Mouse (Mus musculus) forebrain, embryonic 15.5 days (tissue): ENCODE measurements around the gene Cald1. TPM values are rescaled to one million over a fixed set of nuclear protein-coding genes. Genes with fewer than 3 reads are reported as not detected.

Source experiments
- ATAC-seq: fragments of 200-750 bp; cut with Nextera tagmentation; replicated peaks from 2 replicates; pipeline ENCODE4 v1.8.0; 2017; ENCODE audit warnings: mild to moderate bottlenecking, moderate TSS enrichment, moderate library complexity
- H3K27ac ChIP-seq: fragments of 300-500 bp; sonication (generic); replicated peaks from 2 replicates; pipeline ENCODE4 v1.5.1; 2015; ENCODE audit warnings: mild to moderate bottlenecking, inconsistent platforms
- H3K27me3 ChIP-seq: fragments of 300-500 bp; sonication (generic); 2 replicates; pipeline ENCODE4 v1.6.1; 2015; ENCODE audit warnings: inconsistent platforms
- H3K36me3 ChIP-seq: fragments of 300-500 bp; sonication (generic); 2 replicates; pipeline ENCODE4 v1.6.1; 2015; ENCODE audit warnings: mild to moderate bottlenecking, inconsistent platforms
- H3K4me1 ChIP-seq: fragments of 300-500 bp; sonication (generic); 2 replicates; pipeline ENCODE4 v1.6.1; 2015; ENCODE audit warnings: inconsistent platforms
- H3K4me2 ChIP-seq: fragments of 300-500 bp; sonication (generic); replicated peaks from 2 replicates; pipeline ENCODE4 v1.6.1; 2015; ENCODE audit warnings: mild to moderate bottlenecking, inconsistent platforms
- H3K4me3 ChIP-seq: fragments of 300-500 bp; sonication (generic); 2 replicates; pipeline ENCODE4 v1.5.1; 2015; ENCODE audit warnings: mild to moderate bottlenecking, inconsistent platforms
- H3K9ac ChIP-seq: fragments of 300-500 bp; sonication (generic); replicated peaks from 2 replicates; pipeline ENCODE4 v1.6.1; 2015; ENCODE audit warnings: mild to moderate bottlenecking, inconsistent platforms
- H3K9me3 ChIP-seq: fragments of 300-500 bp; sonication (generic); 2 replicates; pipeline ENCODE4 v1.6.1; 2016; ENCODE audit warnings: inconsistent platforms
- WGBS: fragments of 180-500 bp; shearing (Covaris S2); methylation state at CpG from one replicate; pipeline ENCODE4 v1.1.7; 2015; ENCODE audit warnings: mixed read lengths; 5-methylcytosine and 5-hydroxymethylcytosine counted together
- polyA plus RNA-seq: library from polyadenylated mRNA; unstranded; fragments of >200 nt; fragmentation: Nextera tagmentation; extraction: Ambion mirVana; gene quantifications from 2 replicates; pipeline ENCODE4 v1.2.1, GENCODE M21; 2015

The Cald1 gene
- polyA plus RNA-seq, 1 experiment from 2014 or later = 63.8 TPM

DNA sequence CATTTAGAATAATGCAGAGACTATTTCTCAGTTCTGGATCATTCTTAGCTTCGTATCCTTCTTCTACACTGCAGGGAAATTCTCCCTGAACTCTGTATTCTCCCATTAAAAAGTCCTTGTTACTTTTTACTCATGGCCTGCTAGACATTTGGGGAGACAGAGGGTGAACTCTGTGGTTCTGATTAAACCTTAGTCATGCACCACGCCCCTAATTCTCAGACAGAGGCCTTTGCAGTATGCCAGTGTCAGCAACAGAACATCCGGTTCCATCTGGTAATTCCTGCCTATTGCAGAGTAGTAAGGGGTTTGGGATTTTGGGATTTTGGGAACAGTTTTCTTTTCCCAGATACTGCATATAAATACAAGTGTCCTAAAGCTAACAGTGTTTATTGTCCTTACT lies 198.6 kb downstream of the Cald1 start:
- Histone ChIP-seq H3K9ac (no peak overlapping the region), H3K36me3 (no peaks in the 10 kb centered on the region), H3K9me3 (no peaks in the 10 kb centered on the region), H3K4me1 (no peaks in the 10 kb centered on the region), H3K27me3 (no peaks in the 10 kb centered on the region), H3K27ac (no peak overlapping the region), H3K4me2 (no peak overlapping the region), H3K4me3 (no peak overlapping the region)
- ATAC-seq = no peak
- WGBS = 88% methylated on average over 3 of the region's 3 CpGs

DNA sequence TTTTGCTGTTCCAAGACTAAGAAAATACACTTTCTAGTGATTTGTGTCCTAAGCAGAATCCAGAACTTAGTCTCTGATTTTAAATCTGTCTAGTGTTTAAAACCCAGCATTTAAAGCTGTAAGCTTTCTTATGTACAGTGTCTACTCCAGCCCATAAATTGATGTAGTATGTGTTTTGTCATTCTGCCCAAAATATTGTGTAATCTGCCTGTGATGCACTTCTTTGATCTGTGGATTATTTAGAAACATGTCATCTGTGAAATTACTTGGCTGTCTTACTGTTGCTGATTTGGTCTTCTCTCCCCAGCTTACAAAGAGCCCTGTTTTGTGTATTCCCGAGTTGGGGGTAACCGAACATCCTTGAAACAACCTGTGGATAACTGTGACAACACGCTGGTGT lies 199.6 kb downstream of the Cald1 start:
- WGBS = 69% methylated on average over 3 of the region's 3 CpGs
- H3K36me3 ChIP-seq = no peaks in the 10 kb centered on the region
- H3K27me3 ChIP-seq = no peaks in the 10 kb centered on the region
- H3K4me3 ChIP-seq = no peak overlapping the region
- no peak for ATAC-seq
- no peaks in the 10 kb centered on the region for H3K4me1 ChIP-seq
- H3K9ac ChIP-seq = no peak overlapping the region
- H3K9me3 ChIP-seq = no peaks in the 10 kb centered on the region
- H3K4me2 ChIP-seq = no peak overlapping the region
- no peak overlapping the region for H3K27ac ChIP-seq

DNA sequence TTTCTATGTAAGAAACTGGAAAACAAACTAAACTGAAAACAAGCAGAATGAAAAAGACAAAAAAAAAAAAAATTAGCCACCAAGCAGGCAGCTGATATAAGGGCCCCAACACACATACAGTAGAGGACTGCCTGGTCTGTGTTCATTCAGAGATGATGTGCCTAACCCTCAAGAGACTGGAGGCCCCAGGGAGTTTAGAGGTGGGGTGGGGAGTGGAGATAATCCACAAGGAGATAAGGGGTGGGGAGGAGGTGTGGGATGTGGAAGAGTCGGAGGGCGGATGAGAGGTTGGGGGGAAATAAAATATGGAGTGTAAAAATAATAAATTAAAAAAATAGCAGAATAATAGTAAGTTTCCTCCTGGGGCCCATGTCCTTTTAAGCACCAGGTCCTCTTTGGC lies 207.3 kb downstream of the Cald1 start:
- ATAC-seq = no peak
- no peak overlapping the region for H3K27ac ChIP-seq
- H3K36me3 ChIP-seq = no peaks in the 10 kb centered on the region
- WGBS = 76% methylated on average over 2 of the region's 2 CpGs
- no peaks in the 10 kb centered on the region for H3K27me3 ChIP-seq
- H3K9ac ChIP-seq = no peak overlapping the region
- no peaks in the 10 kb centered on the region for H3K9me3 ChIP-seq
- no peak overlapping the region for H3K4me3 ChIP-seq
- no peak overlapping the region for H3K4me2 ChIP-seq
- no peaks in the 10 kb centered on the region for H3K4me1 ChIP-seq

DNA sequence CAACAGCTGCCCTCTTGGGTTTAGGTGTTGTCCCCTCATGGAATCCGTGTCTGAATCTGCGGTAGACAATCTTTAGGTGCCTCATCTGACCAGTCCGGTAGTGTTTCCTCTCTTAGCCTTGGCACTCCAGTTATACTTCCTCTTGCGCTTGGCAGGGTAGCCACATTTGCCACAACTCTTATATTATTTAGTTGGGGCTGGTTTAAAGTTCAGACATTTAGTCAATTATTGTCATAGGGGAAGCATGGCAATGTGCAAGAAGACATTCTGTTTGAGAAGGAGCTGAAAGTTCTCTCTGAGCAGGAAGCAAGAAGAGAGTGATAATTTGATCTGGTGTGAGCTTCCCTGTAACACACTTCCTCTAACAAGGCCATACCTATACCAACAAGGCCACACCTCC lies 212.4 kb downstream of the Cald1 start:
- H3K4me1 ChIP-seq = no peaks in the 10 kb centered on the region
- 91% methylated on average over 4 of the region's 4 CpGs for WGBS
- no peak for ATAC-seq

DNA sequence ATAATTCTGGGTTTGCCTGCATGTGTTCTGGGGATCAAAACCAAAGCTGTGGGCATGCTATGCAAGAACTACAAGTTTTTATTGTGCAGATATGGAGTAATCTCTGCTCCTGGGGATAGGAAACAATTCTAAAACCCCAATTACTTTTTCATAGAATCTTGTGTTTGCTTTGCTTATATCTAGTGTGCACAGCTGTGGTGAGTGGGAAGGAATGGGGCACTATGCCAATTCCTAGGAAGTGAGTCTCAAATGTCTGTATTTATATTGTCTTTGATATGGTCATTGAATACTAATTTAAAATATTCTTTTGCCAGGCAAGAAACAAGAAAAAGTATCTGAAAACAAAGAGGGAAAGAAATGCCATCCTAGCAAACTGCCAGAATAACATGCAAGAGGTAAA lies 226.1 kb downstream of the Cald1 start:
- Histone ChIP-seq H3K4me1 (no peaks in the 10 kb centered on the region), H3K4me2 (no peak overlapping the region), H3K4me3 (no peak overlapping the region), H3K36me3 (no peaks in the 10 kb centered on the region), H3K27ac (no peak overlapping the region), H3K27me3 (no peaks in the 10 kb centered on the region), H3K9me3 (no peaks in the 10 kb centered on the region), H3K9ac (no peak overlapping the region)
- ATAC-seq = no peak

More for the DNA sequence above, 212.4 kb downstream of the Cald1 start:
- Histone ChIP-seq H3K27me3 (no peaks in the 10 kb centered on the region), H3K27ac (no peak overlapping the region), H3K36me3 (no peaks in the 10 kb centered on the region), H3K9me3 (no peaks in the 10 kb centered on the region), H3K9ac (no peak overlapping the region), H3K4me2 (no peak overlapping the region), H3K4me3 (no peak overlapping the region)

Other genes with a start within 250 kb of the Cald1 start
- 2.2 and 3.1 TPM in 2 replicates for gene Akr1b8, start 244.4 kb upstream of the Cald1 start, polyA plus RNA-seq
- gene Akr1b10, start 214.3 kb upstream of the Cald1 start, polyA plus RNA-seq = 5.7 and 5.8 TPM in 2 replicates
- gene Akr1b7, start 186.2 kb upstream of the Cald1 start, polyA plus RNA-seq = 0.14 TPM in 1 of 2 replicates, not detected in the other
- 64.8 and 73.0 TPM in 2 replicates for gene Bpgm, start 122.3 kb upstream of the Cald1 start, polyA plus RNA-seq
- gene Agbl3, start 181.9 kb downstream of the Cald1 start, polyA plus RNA-seq = 8.9 and 10.9 TPM in 2 replicates